Mouse (Mus musculus) neutrophil, adult 83 days (primary cell): ENCODE measurements around the gene Nxpe4. TPM values are rescaled to one million over a fixed set of nuclear protein-coding genes. Genes with fewer than 3 reads are reported as not detected.

Source experiments
- total RNA-seq, 2 experiments: library from RNA; stranded (reverse); gene quantifications; one replicate each; pipeline ENCODE4 v1.2.4; 2023

Gene Nxpe4
- total RNA-seq, result 10 to 100 TPM; 22.7 to 23.0 TPM

DNA sequence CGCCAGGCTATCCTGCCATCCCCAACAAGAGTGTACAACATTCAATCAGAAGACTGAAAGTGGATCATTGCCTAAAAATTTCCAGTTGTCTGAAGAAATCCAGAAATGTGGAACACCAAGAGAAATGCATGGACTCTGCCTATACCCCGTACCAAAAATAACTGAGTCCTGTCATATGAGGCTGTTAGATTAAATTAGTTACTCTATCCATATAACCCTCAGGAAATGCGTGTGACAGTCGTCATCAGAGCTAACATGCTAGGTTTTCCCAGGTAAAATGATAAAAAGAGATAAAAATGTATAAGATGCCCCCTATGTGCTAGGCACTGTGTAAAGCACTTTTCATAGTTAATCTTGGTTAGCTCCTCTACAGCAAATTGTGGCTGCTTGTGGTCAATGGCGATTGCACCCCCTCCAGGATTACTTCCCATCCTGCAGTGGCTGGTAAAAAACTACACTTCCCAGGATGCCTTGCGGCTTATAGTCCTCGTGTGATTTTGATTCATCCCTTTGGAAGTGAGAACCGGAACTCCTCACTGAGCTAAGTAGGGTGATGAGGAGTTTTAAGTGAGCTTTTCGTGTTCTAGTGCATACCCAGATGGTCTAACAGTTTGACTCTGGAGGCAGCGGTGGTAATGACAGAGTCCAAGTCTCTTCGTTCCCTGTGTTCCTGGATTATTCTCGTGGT lies at the start of gene Nxpe4:
Nxpe4 (plus strand) TSS at position 519 of the 688 bp plus-strand sequence.

DNA sequence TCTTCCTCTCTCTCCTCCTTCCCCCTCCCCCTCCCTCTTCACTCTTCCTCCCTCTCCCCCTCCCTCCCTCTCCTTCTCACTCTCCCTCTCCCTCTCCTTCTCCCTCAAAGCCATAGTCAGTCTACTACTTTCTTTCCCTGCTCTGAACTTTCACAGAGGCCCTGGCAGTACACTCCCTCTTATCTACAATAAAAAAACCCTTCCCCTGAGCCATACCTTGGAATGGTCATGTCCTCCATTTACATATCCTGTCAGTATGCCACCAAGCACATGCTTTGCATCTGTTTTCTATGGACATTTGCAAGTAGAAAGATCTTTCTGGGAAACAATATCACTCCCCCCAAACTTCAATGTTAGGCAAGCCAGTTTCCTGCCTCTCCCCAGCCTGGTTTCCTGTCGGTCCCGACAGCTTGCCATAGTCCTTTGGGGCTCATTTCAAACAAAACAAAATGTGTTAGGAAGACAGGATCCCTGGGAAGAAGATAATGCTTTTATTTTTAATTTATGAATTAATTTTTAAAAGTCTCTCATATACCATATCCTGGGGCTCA lies 191.4 kb downstream of the Nxpe4 start, which contains the start of gene Nxpe2:
Nxpe2 (minus strand) TSS at position 307 of the 551 bp plus-strand sequence.

Other genes starting within 250 kb of the Nxpe4 start
- 10 to 100 TPM; 12.3 to 26.0 TPM for gene Nxpe2, start 191.4 kb downstream of the Nxpe4 start, total RNA-seq